Mouse (Mus musculus) 3T3-L1 (cell line): ENCODE data around the gene D630023F18Rik.
A peak's percentile ranks its signal among the peaks of the same experiment; 100 is the strongest.

Experiments used
- DNase-seq: peaks from one replicate; pipeline ENCODE4 v3.0.0-alpha.2; 2015; ENCODE audit warnings: low read depth, low spot score

Gene D630023F18Rik

DNA sequence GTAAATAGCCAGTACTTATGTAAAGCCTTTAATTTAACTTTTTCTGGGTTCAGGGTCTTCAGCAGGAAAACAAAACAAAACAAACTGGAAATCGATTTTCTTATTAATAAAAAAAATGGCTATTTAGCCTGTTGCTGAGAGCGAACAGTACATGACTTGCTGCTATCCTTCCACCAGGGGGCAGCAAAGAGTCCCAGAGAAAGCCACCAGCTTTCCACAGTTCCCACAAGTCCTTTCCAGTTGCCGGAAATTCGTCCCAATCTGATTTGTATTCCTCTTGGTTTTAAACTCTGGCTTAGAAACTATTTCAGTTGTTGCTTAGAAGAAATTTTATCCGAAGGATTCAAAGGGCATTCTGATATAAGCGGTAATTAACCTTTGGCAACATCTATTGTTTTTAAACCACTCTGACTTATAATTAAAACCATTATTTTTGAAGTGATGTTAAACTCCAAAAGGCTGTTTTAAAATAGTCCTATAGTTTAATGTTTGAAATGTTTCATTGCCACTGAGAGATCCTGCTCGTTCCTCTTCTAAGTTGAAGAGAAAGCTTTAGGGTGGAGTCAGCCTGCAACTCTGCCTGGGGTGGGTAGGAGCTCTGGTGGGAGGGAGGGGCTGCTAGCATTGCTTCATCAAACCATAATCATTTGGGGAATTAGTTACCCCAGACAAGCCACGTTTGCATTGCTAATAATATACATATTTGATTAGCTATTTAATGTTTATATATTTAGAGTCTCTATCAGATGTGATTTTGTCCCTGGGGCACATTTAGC, 10.8 kb downstream of the D630023F18Rik start:
- peak; percentile 96 for DNase-seq

DNA sequence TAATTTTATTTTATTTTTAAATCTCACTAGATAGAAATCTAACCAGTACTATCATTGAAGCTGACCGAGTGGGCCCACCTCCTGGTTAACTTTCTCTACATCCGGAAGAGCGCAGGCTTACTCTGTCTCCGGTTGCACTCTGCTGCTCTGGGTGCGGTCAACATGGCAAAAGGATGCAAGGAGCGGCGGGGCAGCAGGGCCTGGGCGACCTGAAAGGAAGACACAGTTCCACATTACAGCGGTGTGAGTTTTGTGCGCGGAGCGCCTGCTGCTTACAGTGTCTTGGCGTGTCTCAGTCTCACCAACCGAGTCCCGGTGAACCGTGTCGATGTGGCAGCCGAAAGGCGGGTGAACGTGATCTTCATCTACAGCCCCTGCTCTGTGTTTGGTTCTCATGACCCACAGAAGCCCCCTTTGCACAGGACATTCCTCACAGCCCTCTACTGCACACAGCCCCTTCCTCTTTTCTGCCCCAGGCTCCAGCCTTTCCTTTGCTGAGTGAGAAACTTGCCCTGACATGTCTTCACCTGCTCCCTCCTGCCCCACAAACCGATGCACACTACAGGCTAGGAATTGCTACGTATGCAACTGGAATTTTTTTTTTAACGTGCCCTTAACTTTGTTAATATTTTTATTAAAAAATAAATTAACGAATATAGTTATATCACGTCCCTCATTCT, 13.1 kb downstream of the D630023F18Rik start:
- no peak for DNase-seq

DNA sequence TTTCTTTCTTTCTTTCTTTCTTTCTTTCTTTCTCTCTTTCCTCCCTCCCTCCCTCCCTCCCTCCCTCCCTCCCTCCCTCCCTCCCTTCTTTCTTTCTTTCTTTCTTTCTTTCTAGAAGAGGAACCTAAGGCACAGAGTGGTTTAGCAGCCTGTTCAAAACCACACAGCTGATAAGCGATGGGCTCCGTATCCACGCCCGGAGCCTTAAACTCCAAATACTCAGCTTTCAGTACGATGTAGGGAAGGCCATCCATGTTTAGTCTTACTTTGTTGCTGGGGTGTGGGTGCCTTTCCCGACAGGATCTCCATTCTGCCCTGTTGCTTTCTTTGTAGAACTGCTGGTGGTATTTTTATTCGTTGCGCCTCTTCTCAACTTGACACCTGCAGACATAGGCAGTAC, 13.8 kb downstream of the D630023F18Rik start:
- no peak for DNase-seq

DNA sequence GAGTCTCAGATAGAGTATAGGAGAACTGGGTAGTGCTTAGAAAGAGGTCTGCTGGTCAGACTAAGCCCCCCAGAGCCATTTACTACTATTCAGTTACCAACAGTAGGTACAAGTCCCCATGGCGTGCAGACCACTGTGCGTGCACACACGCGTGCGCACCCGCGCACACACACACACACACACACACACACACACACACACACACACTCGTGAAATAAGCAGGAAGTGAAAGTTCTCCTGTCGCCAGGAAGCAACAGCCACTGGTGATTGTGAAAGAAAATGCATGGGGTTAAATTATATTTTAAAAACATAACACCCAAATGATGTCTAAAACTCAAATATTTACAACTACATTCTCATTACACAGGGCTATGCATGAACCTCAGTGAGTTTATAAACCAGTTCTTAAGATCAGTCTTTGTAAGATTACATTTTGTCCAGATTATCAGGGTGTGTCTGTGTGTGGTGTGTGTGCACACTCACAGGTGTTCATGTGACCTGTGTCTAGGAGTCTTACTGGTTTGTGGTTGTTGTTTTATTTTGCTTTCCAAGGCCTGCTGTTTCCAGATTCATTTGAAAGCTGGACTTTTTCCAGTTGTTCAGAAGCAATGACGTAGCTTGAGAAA, 15.2 kb downstream of the D630023F18Rik start:
- DNase-seq = no peak

DNA sequence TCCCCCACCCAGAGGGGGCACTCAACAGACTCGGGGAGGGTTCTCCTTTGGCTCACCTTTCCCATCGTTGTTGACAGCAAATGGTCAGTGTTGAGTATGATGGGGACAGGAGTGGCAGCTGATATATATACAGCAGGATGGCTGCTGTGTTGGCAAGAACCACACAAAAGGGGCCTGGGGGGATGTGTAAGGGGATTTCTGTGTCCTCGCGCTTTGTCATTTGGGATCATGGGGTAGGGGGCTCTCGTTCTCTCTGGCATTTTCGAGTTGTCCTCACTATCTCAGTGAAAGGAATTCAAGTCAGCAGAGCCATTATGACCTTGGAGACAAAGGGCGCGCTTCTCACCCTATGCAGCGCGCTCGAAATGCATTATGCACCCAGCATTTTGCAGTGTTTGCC, 19.7 kb downstream of the D630023F18Rik start, which contains the start of gene Cryga:
Gene Cryga (minus strand): TSS at position 101 of the 400 bp plus-strand sequence.
- no peak for DNase-seq

DNA sequence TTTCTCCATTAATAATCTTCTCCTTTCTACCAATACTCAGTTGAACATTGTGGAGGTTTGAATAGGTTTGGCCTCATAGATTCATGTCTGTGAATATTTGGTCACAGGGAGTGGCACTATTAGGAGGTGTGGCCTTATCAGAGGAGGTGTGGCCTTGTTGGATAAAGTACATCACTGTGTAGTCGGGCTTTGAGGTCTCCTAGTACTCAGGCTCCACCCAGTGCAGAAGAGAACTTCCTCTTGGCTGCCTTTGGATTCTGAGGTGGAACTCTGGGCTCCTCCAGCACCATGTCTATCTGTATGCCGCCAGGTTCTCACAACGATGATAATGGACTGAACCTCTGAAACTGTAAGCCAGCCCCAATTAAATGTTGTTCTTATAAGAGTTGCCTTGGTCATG, 26.1 kb downstream of the D630023F18Rik start:
- DNase-seq = no peak

DNA sequence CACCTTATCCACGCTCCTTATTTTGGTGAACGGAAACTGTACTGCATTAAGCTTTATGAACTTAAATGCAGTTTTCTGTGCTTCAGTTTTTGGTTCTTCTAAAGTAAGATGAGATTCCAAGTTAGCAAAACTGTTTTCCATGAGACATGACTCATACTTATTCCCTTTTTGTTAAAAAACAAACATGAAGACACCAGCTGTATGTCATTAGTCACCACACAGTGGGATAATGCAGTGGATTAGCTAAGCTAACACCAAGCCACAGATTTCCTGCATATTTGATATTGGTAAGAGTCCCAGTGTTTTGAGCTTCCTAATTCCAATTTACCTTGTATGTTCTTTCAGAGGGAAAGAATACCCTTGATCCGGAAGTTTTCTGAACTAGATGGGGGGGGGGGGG, 31.4 kb downstream of the D630023F18Rik start:
- peak; percentile 72 for DNase-seq

DNA sequence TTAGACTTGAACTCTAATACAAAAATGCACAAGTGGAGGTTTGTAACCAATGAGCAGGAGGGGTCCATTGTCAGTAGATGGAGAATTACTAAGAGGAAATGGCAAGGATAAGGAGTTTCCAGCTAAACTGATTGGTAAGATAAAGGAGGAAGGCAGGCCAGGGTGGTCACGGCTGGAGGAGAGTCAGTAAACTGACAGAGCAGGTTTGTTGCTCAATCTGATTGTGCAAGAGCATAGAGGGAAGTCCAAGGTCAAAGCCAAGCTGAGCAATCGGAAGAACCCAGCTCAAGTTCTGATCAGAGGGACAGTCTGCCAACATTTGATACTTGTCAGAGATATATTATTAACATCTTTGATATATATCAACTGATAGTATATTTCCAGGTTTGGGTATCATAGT, 32.6 kb downstream of the D630023F18Rik start:
- DNase-seq = peak; percentile 58

DNA sequence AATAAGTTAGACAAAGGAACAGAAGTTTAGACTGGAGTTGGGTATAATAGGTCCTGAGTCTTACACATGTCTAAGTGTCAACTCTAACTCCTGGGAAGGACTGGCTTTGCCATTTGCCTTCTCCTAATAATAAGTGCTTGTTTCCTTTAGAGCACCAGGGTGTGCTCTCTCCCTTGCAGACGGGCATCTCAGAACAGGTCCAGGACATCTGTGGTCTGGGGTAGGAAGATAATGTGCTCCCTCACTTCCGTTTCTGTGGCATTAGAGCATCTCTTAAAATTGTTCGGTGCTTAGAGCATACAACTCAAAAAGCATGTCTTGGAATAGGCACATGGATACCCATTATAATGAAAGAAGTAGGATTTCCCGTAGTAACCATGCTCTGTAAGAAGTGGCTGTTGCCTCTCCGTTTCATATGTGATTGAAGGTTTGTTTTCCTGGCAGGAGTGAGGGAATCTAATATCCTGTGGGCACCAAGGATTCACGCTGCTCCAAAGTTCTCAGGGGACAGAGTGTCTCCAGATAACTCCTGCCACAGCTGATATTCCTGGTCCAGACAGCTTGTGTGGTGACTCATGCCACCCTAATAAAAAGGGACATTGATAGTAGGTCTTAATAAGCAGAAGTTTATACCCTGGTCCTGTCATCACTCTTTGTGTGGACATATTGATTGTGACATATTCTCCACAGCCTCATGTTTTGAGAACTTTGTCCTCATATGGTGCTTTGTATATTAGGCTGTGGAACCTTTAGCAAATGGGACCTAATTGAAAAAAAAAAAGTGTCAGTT, 34.3 kb downstream of the D630023F18Rik start:
- no peak for DNase-seq

DNA sequence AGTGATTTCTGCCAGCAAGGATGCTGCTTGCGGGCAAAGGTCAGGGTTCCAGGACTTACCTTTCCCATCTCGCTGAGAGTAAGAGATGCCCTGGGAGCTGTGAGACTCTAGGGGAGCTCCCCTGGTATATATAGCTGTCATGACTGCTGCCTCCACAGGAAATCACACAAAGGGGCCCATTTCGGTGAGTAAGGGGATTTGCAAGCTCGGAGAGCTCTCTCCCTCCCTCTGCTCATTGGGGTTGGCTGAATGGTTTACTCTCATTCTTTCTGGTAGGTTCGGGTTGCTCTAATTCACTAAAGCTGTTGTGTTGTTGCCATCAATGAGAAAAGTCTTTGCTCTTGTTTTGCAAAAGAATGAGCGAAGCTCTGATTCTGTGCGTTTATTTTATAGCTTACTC, 40.8 kb downstream of the D630023F18Rik start, which contains the start of gene Crygb:
Gene Crygb (minus strand): TSS at position 101 of the 400 bp plus-strand sequence.
- DNase-seq = no peak

DNA sequence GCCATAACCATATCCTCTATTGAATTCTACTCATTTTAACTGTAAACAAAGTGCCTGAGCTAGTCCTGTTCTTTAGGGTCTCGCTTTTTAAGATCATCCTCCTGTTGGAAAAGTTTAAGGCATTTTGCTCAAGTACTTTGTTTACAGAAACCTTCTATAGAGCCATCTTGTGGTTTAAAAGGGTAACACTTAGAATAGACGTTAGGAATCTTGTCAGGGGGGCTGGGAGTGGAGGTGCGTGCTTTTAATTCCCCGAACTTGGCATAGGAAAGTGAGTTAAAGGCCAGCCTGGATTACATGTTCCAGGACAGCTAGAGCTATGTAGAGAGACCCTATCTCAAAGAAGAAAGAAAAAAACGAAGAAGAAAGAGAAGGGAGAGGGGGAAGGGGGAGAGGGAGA, 47.4 kb downstream of the D630023F18Rik start:
- DNase-seq = peak; percentile 40

DNA sequence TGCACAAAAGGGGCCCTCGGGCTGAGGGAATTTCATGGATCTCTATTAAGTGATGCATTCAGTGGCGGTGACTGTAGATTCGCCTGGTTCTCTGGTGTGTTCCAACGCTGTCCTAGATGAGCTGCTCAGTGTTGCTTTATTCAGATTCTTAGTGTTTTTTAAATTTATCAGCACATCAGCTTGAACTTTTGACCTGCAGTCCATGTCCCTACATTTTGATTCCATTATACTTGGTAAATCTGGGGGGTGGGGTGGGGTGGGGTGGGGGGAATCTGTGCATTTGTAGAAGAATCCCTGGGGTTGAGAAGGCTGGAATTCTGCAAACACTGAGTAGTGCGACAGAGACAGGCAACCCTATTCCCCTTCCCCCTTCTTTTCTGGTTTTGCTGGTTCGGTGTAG, 49.4 kb downstream of the D630023F18Rik start, which contains the start of gene Crygc:
Gene Crygc (minus strand): TSS at position 101 of the 400 bp plus-strand sequence.
- DNase-seq = no peak

DNA sequence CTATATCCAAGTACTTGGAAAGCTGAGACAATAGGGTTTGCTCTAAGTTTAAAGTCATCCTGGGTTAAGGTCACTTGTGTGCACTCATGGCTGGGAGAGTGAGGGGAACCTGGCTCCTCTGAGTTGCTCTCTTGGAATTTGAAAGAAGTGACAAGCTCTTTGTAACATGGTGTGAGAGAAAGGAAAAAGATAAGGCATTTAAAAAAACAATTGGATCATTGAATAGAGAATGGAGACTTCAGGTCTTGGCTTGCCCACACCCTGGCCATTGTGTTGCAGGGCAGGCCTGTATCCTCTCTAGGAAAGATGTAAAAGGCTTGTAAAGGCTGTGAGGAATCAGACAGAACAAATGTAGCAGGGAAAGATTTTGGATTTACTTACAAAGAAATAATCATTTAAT, 55.2 kb downstream of the D630023F18Rik start:
- DNase-seq = no peak

DNA sequence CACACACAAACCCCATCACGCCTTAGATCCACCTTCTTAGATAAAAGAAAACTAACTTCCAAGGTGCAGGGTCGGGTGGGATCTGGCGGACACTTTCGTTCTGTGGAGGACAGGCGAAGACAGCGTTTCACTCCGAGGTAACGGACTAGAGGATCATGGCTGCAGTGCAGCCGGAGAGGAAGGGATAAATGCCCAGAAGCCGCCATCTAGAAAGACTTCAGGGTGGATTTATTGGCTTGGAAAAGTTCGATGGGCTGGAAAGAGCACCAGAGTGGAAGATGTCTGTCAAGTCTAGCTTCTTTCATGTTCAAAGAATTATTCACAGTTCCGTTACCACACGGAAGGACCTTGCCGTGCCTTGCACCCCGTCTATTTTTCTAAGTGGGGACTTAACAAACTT, 58.8 kb downstream of the D630023F18Rik start:
- no peak for DNase-seq

DNA sequence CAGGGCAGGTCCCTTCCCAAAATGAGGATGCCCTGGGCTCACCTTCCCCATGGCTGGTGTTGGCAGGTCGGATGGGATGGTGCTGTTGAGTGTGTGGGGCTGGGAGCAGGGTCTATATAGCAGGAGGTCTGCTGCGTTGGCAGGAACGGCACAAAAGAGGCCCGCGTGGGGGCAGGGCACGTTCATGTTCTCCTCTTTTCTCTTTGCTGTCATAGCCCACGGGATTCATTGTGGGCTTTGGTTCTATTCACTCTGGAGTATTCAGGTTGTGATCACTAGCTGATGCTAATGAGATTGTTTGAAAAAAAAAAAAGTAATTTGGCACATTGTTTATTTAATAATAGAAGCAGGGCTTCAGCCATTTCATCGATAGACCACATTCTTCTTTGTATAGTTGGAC, 59.7 kb downstream of the D630023F18Rik start, which contains the start of gene Crygd:
Gene Crygd (minus strand): TSS at position 101 of the 400 bp plus-strand sequence.
- DNase-seq = no peak
